Mouse (Mus musculus): ENCODE results near the gene Igf1r. TPM values are rescaled to one million over a fixed set of nuclear protein-coding genes. Genes with fewer than 3 reads are reported as not detected.

The Igf1r gene
- polyA plus RNA-seq, 1 experiment from 2014 or later, result 27.8 TPM

DNA sequence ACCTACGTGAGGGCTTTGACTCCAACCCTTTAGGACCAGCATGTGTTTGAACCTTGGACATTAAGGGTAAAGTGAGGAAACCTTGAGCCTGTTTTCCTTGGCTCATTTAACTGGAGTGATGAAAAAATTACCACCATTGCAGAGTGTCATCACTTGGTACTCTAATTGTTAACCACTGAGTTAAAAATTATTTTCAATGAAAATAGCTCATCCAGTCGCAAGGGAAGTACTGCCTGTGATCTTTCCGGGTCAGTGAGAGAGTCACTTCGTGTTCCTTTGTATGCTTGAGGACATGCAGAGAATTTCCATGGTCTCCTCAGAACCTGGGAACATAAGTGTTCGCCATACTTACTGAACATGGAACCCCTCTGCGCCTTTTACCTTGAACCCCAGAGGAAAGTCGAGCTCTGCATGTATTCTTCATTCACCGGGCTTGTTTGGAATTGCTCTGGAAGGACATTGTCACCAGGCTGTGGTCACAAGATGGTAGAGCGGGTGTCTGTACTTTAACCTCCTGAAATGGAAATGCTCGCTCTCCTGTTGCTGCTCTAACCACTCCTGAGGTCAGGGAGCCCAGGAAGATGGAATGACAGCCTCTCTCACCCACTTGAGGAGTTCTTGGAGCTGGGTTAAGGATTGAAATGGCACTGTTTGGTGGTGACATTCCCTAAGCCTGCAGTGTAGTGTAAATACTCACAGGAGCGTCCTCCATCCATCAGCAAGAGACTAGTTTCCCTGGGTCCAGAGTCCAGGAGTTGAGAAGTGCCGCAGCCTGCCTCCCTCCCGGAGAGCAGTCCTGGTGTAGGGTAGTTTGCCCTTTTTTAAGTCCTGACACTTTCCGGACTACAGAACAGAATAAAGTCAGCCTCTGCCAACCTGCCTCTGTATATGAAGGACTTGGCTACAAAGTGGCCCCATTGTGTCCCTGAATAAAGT lies 120.2 kb downstream of the Igf1r start:
- Histone ChIP-seq H3K27ac (no peak overlapping the region), H3K9me3 (no peaks in the 10 kb centered on the region), H3K27me3 (replicated peaks) (no peaks in the 10 kb centered on the region), H3K36me3 (replicated peaks) (no peaks in the 10 kb centered on the region), H3K9ac (no peak overlapping the region), H3K4me3 (no peak overlapping the region), H3K4me1 (peaks cover 23% of the 10 kb centered on the region), H3K4me2 (no peak overlapping the region)
- ATAC-seq (replicated peaks), result no peak
- WGBS, result 77% methylated on average over 14 of the region's 14 CpGs

DNA sequence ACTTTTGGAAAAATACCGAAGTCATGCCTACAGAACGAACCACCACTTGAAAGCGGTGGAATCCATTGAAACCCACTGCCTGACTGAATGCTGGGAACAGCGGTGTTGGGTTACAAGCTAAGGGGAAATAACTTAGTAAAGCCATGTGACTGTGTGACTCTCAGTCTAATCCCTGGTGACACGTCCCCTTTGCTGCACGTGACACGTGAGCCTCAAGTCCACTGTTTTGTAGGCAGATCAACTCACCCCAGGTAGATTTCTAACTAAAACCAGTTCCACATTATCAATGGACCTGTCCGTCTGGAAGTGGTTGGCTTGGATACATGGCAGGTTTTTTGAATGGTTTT lies 120.8 kb downstream of the Igf1r start:
- H3K9me3 ChIP-seq, result no peaks in the 10 kb centered on the region
- H3K4me1 ChIP-seq, result peaks cover 24% of the 10 kb centered on the region
- 32% methylated on average over 8 of the region's 8 CpGs for WGBS
- no peaks in the 10 kb centered on the region for H3K27me3 ChIP-seq (replicated peaks)
- no peak overlapping the region for H3K27ac ChIP-seq
- H3K9ac ChIP-seq, result no peak overlapping the region
- no peaks in the 10 kb centered on the region for H3K36me3 ChIP-seq (replicated peaks)
- no peak overlapping the region for H3K4me3 ChIP-seq
- 0 out of 2 replicates have a peak, but pooled peaks have one; percentile 34 for ATAC-seq (replicated peaks)
- no peak overlapping the region for H3K4me2 ChIP-seq

DNA sequence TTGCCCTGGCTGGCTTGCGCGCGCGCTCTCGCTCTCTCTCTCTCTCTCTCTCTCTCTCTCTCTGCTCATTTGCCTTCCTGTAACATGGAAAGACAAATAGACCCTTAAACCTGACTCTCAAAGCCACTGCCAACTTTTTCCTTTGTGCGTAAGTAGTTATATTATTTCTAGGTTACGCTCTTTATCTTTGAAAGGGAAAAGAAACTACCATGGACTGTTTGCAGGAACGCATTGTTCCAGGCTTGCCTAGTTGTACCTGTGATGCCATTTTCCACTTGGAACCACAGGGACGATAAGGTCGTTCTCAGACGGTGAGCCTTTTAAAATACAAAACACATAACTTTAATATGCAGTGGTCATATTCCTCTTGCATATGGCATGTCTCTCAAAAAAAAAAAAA lies 122.1 kb downstream of the Igf1r start:
- ATAC-seq (replicated peaks), result no peak

DNA sequence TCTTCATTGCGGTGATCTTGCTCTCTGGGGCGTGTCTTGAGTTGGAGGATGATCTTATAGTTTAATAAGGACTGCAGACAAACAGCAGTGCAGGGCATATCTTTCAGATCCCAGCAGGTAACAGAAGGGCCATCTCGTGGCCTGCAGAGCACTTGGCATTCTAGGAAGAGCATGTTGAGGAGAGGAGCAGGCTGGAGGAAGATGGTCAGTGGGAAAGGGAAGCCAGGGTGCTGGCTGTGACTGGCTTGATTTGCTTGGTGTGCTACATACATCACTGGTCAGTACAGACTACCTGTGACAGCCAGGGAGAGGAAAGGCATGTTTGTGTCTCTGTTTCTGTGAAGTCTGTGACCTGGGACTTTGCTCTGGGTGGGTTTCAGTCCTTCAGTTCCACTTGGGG lies 122.8 kb downstream of the Igf1r start:
- Histone ChIP-seq H3K27me3 (replicated peaks) (no peaks in the 10 kb centered on the region), H3K4me2 (no peak overlapping the region), H3K9ac (no peak overlapping the region), H3K4me3 (no peak overlapping the region), H3K36me3 (replicated peaks) (no peaks in the 10 kb centered on the region), H3K27ac (no peak overlapping the region), H3K9me3 (no peaks in the 10 kb centered on the region), H3K4me1 (peaks cover 25% of the 10 kb centered on the region)
- no peak for ATAC-seq (replicated peaks)
- WGBS, result 82% methylated on average over 3 of the region's 3 CpGs

More for the DNA sequence above, 122.1 kb downstream of the Igf1r start:
- Histone ChIP-seq H3K4me1 (peaks cover 29% of the 10 kb centered on the region), H3K9ac (no peak overlapping the region), H3K4me2 (no peak overlapping the region), H3K27me3 (replicated peaks) (no peaks in the 10 kb centered on the region), H3K27ac (no peak overlapping the region), H3K9me3 (no peaks in the 10 kb centered on the region), H3K36me3 (replicated peaks) (no peaks in the 10 kb centered on the region), H3K4me3 (no peak overlapping the region)
- WGBS, result 92% methylated on average over 11 of the region's 11 CpGs

DNA sequence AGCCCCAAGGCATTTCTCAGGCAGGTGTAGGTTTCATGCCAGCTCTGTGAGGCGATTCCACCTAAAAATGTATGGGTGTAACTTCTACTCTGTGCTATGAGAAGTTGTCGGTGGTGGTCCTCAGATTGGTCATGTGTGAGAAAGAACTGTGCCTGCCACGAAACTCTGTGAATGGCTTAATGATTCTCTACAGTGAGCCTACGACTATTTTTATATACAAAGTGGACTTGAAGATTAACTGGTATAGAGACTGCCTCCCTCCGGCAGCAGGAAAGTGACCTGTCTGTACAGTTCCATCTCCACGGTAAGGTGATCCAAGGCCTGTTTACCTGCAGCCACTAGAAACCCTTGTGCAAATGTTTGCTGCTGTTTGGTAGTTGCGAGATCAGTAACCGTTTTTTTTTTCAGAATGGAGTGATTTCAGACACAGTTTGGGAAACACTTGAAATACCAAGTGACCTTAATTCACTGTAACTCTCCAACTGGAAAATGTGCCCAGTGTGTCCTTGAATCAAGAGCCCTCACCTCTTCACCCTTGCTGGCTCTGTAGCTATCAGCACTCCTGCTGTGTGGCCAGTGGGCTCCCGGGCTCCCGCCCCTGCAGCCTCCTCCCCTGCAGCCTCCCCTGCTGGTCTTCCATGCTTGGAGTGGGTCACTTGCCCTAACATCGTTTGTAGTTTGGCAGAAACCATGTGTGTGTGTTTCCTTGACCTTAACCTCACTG lies 127.7 kb downstream of the Igf1r start:
- 54% methylated on average over 11 of the region's 11 CpGs for WGBS

DNA sequence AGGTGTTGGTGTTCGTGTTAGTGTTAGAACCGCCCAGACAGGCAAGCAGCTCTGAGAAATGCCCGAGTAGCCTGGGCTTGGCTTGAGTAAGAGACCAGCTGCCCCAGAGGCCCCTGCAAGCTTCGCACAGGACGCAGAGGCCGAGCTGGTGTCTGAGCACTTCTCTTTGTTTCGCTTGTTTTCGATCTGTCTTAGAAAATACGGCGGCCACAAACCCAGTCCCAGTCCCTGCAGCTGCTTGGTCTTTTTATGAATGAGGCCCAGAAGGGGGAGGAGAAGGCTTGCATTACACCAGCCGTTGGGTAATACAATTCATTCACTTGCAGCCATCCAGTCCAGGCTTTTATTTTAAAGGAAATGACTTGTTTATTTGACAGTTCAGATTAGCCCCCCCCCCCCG lies 132.7 kb downstream of the Igf1r start:
- Histone ChIP-seq H3K27me3 (replicated peaks) (no peaks in the 10 kb centered on the region), H3K9ac (0 out of 2 replicates have a peak overlapping the region, but pooled peaks have one; percentile 13)
- ATAC-seq (replicated peaks), result peak; percentile 83

More for the DNA sequence above, 127.7 kb downstream of the Igf1r start:
- Histone ChIP-seq H3K27me3 (replicated peaks) (no peaks in the 10 kb centered on the region), H3K27ac (no peak overlapping the region), H3K36me3 (replicated peaks) (no peaks in the 10 kb centered on the region), H3K4me3 (no peak overlapping the region), H3K9ac (no peak overlapping the region), H3K4me2 (no peak overlapping the region), H3K4me1 (peaks cover 18% of the 10 kb centered on the region), H3K9me3 (no peaks in the 10 kb centered on the region)
- ATAC-seq (replicated peaks), result no peak

DNA sequence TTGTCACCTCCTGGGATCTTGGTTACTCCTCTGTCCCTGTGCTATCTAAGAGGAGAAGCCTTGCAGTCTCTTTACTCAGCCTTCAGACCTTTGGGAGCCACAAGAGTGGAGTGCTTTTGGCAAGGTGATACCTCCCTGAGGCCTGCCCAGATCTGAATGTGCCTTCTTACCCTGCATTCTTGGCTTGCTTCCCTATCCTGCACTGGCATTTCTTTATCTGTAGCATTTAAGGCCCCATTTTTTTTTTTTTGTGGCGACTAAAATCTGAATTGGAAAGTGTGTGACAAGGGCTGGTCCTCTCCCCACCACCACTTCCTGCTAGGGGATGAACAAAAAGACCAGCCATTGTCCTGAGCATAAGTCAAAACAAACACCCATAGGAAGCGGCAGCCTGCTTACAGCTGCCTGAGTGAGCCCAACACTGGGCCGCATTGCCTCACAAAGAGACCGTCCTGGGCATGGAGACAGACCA lies 133.3 kb downstream of the Igf1r start:
- WGBS, result 12% methylated on average over 4 of the region's 4 CpGs

More for the DNA sequence above, 132.7 kb downstream of the Igf1r start:
- H3K36me3 ChIP-seq (replicated peaks), result no peaks in the 10 kb centered on the region
- 2% methylated on average over 12 of the region's 12 CpGs for WGBS
- no peaks in the 10 kb centered on the region for H3K9me3 ChIP-seq
- no peak overlapping the region for H3K4me3 ChIP-seq
- peaks cover 31% of the 10 kb centered on the region for H3K4me1 ChIP-seq
- peak overlapping the region; percentile 79 for H3K27ac ChIP-seq
- H3K4me2 ChIP-seq, result peak overlapping the region; percentile 23; the same call in 1 of the 2 replicates

DNA sequence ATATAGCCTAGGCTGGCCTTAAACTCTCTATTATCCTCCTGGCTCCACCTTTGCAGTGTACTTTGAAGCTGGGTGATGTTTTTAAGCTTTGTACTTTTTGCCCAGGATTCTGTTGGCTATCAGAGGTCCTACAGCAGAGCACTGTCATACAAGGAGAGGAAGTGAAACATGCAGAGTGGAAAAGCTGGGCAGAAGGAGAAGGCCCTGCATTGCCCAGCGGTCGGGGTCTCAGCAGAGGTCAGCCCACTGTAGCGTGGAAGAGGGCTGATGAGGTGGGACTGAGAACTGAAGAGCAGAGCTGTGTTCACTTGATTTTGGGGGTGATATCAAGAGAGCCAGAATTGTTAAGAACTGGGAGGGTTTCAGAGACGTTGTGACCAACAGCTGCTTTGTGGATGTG lies 134.9 kb downstream of the Igf1r start:
- no peak overlapping the region for H3K4me3 ChIP-seq
- WGBS, result 59% methylated on average over 4 of the region's 4 CpGs
- ATAC-seq (replicated peaks), result no peak
- no peak overlapping the region for H3K4me2 ChIP-seq
- H3K9ac ChIP-seq, result no peak overlapping the region
- H3K36me3 ChIP-seq (replicated peaks), result no peaks in the 10 kb centered on the region
- H3K9me3 ChIP-seq, result no peaks in the 10 kb centered on the region
- H3K27me3 ChIP-seq (replicated peaks), result no peaks in the 10 kb centered on the region
- peaks cover 36% of the 10 kb centered on the region for H3K4me1 ChIP-seq
- no peak overlapping the region for H3K27ac ChIP-seq

More for the DNA sequence above, 133.3 kb downstream of the Igf1r start:
- Histone ChIP-seq H3K9me3 (no peaks in the 10 kb centered on the region), H3K4me2 (no peak overlapping the region), H3K27me3 (replicated peaks) (no peaks in the 10 kb centered on the region), H3K4me3 (no peak overlapping the region), H3K9ac (no peak overlapping the region), H3K36me3 (replicated peaks) (no peaks in the 10 kb centered on the region), H3K27ac (peak overlapping the region; percentile 79), H3K4me1 (peaks cover 35% of the 10 kb centered on the region)
- peak; percentile 57 for ATAC-seq (replicated peaks)

DNA sequence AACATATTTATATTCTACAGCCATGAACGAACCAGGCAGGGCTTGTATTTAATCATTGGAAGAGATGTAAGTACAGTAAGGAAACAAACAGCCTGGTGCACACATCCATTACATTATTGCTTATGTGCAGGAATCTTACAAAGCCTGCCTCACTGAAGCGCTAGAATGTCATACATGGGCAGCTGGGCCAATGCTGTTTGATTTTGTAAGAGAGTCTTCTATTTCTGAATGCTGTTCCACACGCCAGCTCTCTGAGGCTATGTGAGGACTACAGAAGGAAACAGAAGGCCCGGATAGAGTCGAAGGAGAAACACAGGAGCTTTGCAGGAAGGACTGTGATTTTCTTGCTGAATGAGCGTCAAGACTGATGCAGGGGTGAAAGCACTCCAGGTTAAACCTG lies 136.2 kb downstream of the Igf1r start:
- no peak for ATAC-seq (replicated peaks)
- Histone ChIP-seq H3K9me3 (no peaks in the 10 kb centered on the region), H3K4me2 (no peak overlapping the region), H3K4me3 (no peak overlapping the region), H3K27ac (no peak overlapping the region), H3K4me1 (peaks cover 34% of the 10 kb centered on the region), H3K27me3 (replicated peaks) (no peaks in the 10 kb centered on the region), H3K36me3 (replicated peaks) (no peaks in the 10 kb centered on the region), H3K9ac (no peak overlapping the region)
- 73% methylated on average over 6 of the region's 6 CpGs for WGBS

DNA sequence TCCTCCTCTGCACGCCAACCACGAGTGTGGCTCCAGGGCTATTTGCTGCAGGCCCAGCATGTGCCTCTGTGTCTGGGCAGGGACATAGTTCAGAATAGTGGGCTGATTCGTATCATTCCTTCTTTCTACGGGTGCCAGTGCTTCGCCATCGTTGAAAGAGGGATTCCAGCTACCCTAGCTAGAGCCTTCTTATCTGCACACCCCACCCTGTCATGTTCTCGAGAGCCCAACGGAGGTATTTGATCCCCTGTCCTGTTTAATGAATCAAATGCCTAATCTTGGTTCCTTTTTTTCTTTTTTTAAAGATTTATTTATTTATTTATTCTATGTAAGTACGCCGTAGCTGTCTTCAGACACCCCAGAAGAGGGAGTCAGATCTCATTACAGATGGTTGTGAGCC lies 137.1 kb downstream of the Igf1r start:
- WGBS, result 89% methylated on average over 10 of the region's 10 CpGs
- Histone ChIP-seq H3K9ac (no peak overlapping the region), H3K4me3 (no peak overlapping the region), H3K4me2 (no peak overlapping the region), H3K9me3 (no peaks in the 10 kb centered on the region), H3K27me3 (replicated peaks) (no peaks in the 10 kb centered on the region), H3K27ac (no peak overlapping the region), H3K4me1 (peaks cover 33% of the 10 kb centered on the region), H3K36me3 (replicated peaks) (no peaks in the 10 kb centered on the region)
- ATAC-seq (replicated peaks), result no peak

DNA sequence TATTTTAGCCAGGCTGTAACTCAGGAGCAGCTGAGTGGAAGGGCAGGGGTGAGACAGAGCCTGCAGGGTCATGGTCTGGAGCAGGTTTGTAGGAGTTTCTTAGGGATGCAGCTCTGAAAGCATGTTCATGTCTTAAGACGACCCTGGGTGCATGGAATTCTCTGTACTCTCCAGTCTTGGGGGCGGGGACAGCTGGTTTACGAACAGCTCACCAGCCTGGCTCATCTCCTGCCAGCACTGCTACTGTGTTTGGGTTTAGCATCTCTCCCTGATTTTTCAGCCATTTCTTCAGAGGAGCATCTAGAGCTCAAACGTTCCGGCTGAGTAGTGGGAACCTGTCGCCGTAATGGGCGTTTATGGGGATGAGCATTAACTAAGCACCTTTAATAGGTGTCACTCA lies 137.9 kb downstream of the Igf1r start:
- Histone ChIP-seq H3K4me3 (no peak overlapping the region), H3K36me3 (replicated peaks) (no peaks in the 10 kb centered on the region), H3K4me2 (no peak overlapping the region), H3K27me3 (replicated peaks) (no peaks in the 10 kb centered on the region), H3K27ac (no peak overlapping the region), H3K9me3 (no peaks in the 10 kb centered on the region), H3K4me1 (peaks cover 25% of the 10 kb centered on the region), H3K9ac (no peak overlapping the region)
- 88% methylated on average over 8 of the region's 8 CpGs for WGBS
- ATAC-seq (replicated peaks), result no peak

DNA sequence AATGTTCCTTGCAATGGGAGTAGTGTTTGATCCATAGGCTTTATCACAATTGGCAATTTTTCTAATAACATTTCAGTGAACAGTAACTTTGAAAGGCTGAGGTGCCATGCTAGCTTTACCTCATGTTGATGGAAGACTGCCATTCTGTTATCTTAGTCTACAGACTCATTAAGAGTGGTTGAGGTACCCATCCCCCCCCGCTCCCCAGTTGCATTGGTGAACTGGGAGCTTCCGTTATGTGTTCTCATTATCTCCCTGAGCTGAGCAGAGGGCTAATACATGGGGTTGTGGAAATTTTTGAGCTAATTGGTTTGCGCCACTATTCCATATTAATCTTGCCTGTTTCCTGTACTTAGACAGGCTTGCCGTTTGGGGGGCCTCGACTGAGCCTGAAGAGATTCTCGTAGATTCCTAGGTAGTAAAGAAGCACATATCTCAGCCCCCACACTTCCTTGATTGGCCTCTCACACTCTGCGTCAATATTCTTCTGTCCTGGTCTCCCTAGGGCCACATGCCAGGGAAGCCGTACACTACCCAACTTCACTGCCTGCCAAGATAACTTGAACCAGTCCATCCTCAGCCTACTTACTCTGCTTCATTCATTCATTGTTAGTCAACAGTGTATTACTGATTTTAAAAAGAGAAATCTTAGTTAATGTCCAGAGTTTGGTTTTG lies 139.8 kb downstream of the Igf1r start:
- no peaks in the 10 kb centered on the region for H3K27me3 ChIP-seq (replicated peaks)
- 80% methylated on average over 8 of the region's 8 CpGs for WGBS
- no peak overlapping the region for H3K27ac ChIP-seq
- peaks cover 14% of the 10 kb centered on the region for H3K4me1 ChIP-seq
- H3K9me3 ChIP-seq, result no peaks in the 10 kb centered on the region
- H3K4me3 ChIP-seq, result no peak overlapping the region
- H3K4me2 ChIP-seq, result no peak overlapping the region
- H3K9ac ChIP-seq, result no peak overlapping the region
- H3K36me3 ChIP-seq (replicated peaks), result no peaks in the 10 kb centered on the region
- ATAC-seq (replicated peaks), result no peak

All from midbrain, embryonic 15.5 days (tissue).